Mouse (Mus musculus): Measurements from ENCODE around the gene Ccdc83.
"Not testable (repeated sequence)": the region's sequence is repeated elsewhere in the genome, so short reads cannot be mapped to it uniquely, and the experiment has no call there.

Gene Ccdc83

GRCm38 (mm10) chr7:90259899-90260298 lies 5.7 kb downstream of the Ccdc83 start:
- DNase-seq (ENCODE audit: low spot score) = no peak

- peak; percentile 82 for DNase-seq (ENCODE audit: low spot score)
Observed at GRCm38 (mm10) chr7:90258701-90259100, 6.9 kb downstream of the Ccdc83 start.

- DNase-seq (ENCODE audit: low spot score) = no peak
Observed at GRCm38 (mm10) chr7:90252946-90253345, 12.6 kb downstream of the Ccdc83 start.

- no peak for DNase-seq (ENCODE audit: low spot score)
Observed at GRCm38 (mm10) chr7:90243643-90244042, 21.9 kb downstream of the Ccdc83 start.

GRCm38 (mm10) chr7:90243151-90243550 lies 22.4 kb downstream of the Ccdc83 start:
- no peak for DNase-seq (ENCODE audit: low spot score)

GRCm38 (mm10) chr7:90236289-90236905 lies 29.2 kb downstream of the Ccdc83 start:
- no peak for DNase-seq (ENCODE audit: low spot score)

GRCm38 (mm10) chr7:90233921-90234320 lies 31.7 kb downstream of the Ccdc83 start:
- DNase-seq (ENCODE audit: low spot score) = no peak

- peak; percentile 51 for DNase-seq (ENCODE audit: low spot score)
Observed at GRCm38 (mm10) chr7:90231431-90231830, 34.1 kb downstream of the Ccdc83 start.

- not testable (repeated sequence) for DNase-seq (ENCODE audit: low spot score)
Observed at GRCm38 (mm10) chr7:90228884-90229283, 36.7 kb downstream of the Ccdc83 start.

- DNase-seq (ENCODE audit: low spot score) = no peak
Observed at GRCm38 (mm10) chr7:90228075-90228474, 37.5 kb downstream of the Ccdc83 start.

GRCm38 (mm10) chr7:90221487-90221886 lies 44.1 kb downstream of the Ccdc83 start:
- no peak for DNase-seq (ENCODE audit: low spot score)

GRCm38 (mm10) chr7:90218122-90218521 lies 47.5 kb downstream of the Ccdc83 start:
- DNase-seq (ENCODE audit: low spot score) = no peak

GRCm38 (mm10) chr7:90216511-90216910 lies 49.1 kb downstream of the Ccdc83 start:
- DNase-seq (ENCODE audit: low spot score) = no peak

GRCm38 (mm10) chr7:90210947-90211346 lies 54.6 kb downstream of the Ccdc83 start:
- DNase-seq (ENCODE audit: low spot score) = no peak

- DNase-seq (ENCODE audit: low spot score) = no peak
Observed at GRCm38 (mm10) chr7:90210116-90210515, 55.5 kb downstream of the Ccdc83 start.

GRCm38 (mm10) chr7:90203914-90204313 lies 61.7 kb downstream of the Ccdc83 start:
- DNase-seq (ENCODE audit: low spot score) = no peak

GRCm38 (mm10) chr7:90201877-90202465 lies 63.6 kb downstream of the Ccdc83 start:
- no peak for DNase-seq (ENCODE audit: low spot score)

GRCm38 (mm10) chr7:90200251-90200650 lies 65.3 kb downstream of the Ccdc83 start:
- DNase-seq (ENCODE audit: low spot score) = peak; percentile 28

GRCm38 (mm10) chr7:90180635-90181034 lies 84.9 kb downstream of the Ccdc83 start:
- DNase-seq (ENCODE audit: low spot score) = no peak

- no peak for DNase-seq (ENCODE audit: low spot score)
Observed at GRCm38 (mm10) chr7:90175576-90175975, 90.0 kb downstream of the Ccdc83 start.

All from lung, postnatal 25 days (tissue).